Mouse (Mus musculus): ENCODE measurements at regions not wholly inside any gene's neighbourhood (a gene's known extent, or its start where the extent isn't known, plus 50 kb on each side); places are given as distances from the start of the nearest gene placed in this dataset.
"Not testable (repeated sequence)": the region's sequence is repeated elsewhere in the genome, so short reads cannot be mapped to it uniquely, and the experiment has no call there.

DNA sequence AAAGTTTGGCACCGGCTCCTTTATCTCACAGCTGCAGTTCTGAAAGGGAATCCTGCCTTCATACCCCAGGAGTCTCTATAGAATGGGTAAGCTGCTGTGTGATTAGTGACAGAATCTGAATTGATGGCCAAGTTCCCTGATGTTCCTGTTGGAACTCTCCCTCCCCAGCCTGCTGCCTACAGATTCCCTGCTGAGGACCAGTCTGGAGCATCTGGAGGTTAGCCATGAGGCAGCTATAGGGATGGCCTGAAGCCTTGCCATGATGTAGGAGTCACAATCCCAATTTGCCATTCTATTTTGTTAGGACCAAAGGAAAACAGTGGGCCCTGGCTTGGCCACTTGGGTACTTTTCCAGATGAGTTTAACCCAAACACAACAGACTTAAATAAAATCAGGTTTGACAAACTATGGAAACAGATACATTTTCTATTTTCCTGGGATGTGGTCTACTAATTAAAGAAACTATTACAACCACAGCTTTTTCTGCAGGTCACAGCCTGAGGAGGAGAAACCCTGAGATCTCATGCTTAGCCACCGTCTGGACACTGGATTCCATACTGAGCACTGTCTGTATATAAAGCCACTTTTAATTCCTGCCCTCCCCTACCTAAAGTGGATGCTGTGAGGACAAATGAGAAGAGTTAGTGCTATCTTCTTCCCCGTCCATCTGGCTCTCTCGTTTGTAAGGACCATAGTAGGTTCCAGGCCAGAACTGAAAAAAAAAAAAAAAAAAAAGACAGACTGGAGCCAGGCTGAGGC lies 349.5 kb upstream of the Tbl1xr1 start:
- no peak overlapping the region for H3K27ac ChIP-seq
- 55% methylated on average over 4 of the region's 4 CpGs for WGBS
- no peak overlapping the region for H3K4me3 ChIP-seq
- no peak overlapping the region for H3K4me2 ChIP-seq
- no peaks in the 10 kb centered on the region for H3K27me3 ChIP-seq
- ATAC-seq (ENCODE audit: low FRiP score), result peak; percentile 46; the same call in 1 of the 2 replicates
- no peaks in the 10 kb centered on the region for H3K36me3 ChIP-seq
- no peak overlapping the region for H3K9ac ChIP-seq
- peaks cover 4% of the 10 kb centered on the region for H3K4me1 ChIP-seq (replicated peaks)
- no peaks in the 10 kb centered on the region for H3K9me3 ChIP-seq

DNA sequence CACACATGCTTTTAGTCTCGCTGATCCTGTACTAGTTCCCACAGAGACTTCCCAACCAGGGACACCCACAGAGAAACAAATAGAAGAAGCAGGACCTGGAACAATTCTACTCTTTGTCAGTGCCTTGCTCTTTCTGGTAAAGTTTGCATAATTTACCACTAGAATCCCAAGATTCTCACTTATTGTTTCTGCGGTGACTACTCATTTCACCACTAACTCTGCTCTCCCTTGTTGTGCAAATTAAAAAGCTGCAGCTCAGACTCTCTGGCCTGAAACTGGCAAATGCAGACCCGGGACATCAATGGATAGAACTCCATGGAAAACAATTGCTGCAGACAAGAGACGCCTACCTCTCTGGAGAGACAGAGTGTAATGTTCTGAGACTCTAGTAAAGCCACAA lies 348.4 kb upstream of the Tbl1xr1 start:
- ATAC-seq (ENCODE audit: low FRiP score), result no peak
- H3K9me3 ChIP-seq, result no peaks in the 10 kb centered on the region

GRCm38 (mm10) chr3:21729328-21729727 lies 347.1 kb upstream of the Tbl1xr1 start:
- Histone ChIP-seq H3K4me3 (no peak overlapping the region), H3K36me3 (no peaks in the 10 kb centered on the region), H3K27ac (no peak overlapping the region), H3K27me3 (no peaks in the 10 kb centered on the region), H3K4me1 (replicated peaks) (peaks cover 4% of the 10 kb centered on the region), H3K9me3 (no peaks in the 10 kb centered on the region), H3K4me2 (no peak overlapping the region), H3K9ac (no peak overlapping the region)
- ATAC-seq (ENCODE audit: low FRiP score), result 0 out of 2 replicates have a peak, but pooled peaks have one; percentile 52
- WGBS, result 100% methylated on average over 1 of the region's 1 CpGs

More for the DNA sequence above, 348.4 kb upstream of the Tbl1xr1 start:
- WGBS, result 15% methylated on average over 4 of the region's 4 CpGs
- no peaks in the 10 kb centered on the region for H3K36me3 ChIP-seq
- H3K4me1 ChIP-seq (replicated peaks), result peaks cover 4% of the 10 kb centered on the region
- H3K4me2 ChIP-seq, result no peak overlapping the region
- H3K4me3 ChIP-seq, result no peak overlapping the region
- H3K27me3 ChIP-seq, result no peaks in the 10 kb centered on the region
- H3K9ac ChIP-seq, result no peak overlapping the region
- no peak overlapping the region for H3K27ac ChIP-seq

DNA sequence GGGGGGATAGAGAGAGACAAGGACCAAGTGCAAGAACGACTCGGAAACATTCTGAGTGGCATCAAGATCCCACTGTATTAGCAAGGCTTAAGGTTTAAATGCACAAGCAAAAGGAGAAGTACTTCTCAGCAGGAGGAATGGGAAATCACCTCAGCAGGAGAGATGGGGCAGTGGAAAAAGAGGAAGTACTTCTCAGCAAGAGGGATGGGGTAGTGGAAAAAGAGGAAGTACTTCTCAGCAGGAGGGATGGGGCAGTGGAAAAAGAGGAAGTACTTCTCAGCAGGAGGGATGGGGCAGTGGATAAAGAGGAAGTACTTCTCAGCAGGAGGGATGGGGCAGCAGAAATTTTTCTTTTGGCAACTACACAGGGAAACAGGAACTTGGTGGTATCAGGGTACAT lies 340.8 kb upstream of the Tbl1xr1 start:
- not testable (repeated sequence) for H3K27me3 ChIP-seq; H3K4me3 ChIP-seq; H3K4me1 ChIP-seq (replicated peaks); H3K27ac ChIP-seq; H3K9ac ChIP-seq; ATAC-seq (ENCODE audit: low FRiP score); H3K36me3 ChIP-seq; H3K9me3 ChIP-seq; H3K4me2 ChIP-seq
- 97% methylated on average over 2 of the region's 2 CpGs for WGBS

DNA sequence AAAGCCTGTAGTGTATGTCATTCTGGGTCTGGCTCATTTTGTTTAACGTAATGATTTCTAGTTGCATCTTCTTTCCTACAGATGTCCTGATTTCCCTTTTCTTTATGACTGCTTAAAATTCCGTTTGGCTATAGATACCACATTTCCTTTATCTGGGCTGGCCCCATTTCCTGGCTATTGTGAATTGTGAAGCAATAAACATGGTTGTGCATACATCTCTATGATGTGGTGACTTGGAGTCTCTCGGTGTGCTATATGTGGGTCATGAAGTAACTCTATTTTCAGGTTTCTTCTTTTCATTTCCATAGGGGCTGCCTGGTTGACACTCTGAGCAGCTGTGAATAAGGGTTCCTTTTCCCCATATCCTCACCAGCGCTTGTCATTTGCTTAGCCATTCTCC lies 336.7 kb upstream of the Tbl1xr1 start:
- Histone ChIP-seq H3K27me3 (no peaks in the 10 kb centered on the region), H3K9me3 (no peaks in the 10 kb centered on the region), H3K9ac (no peak overlapping the region), H3K4me3 (no peak overlapping the region), H3K4me1 (replicated peaks) (no peaks in the 10 kb centered on the region), H3K27ac (no peak overlapping the region), H3K36me3 (no peaks in the 10 kb centered on the region), H3K4me2 (no peak overlapping the region)
- ATAC-seq (ENCODE audit: low FRiP score), result no peak
- 85% methylated on average over 4 of the region's 4 CpGs for WGBS

DNA sequence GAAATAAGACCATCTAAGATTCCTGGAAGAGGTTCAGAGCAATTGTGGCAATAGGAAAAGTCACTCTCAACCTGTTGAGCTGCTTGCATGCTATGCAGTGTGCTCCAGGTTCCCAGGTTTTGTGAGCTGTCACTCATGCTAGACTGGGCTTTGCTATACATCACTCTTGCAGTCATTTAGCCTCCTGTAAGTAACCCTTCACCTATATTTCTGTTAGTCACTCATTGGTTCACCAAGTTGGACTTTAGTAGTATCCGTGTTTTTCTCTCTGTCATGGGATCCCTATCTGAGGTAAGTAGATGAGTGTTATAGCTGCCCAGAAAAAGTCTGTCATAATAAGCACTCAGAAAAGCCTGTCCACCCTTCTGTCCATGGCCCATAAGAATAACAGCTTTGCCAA lies 332.3 kb upstream of the Tbl1xr1 start:
- Histone ChIP-seq H3K9ac (no peak overlapping the region), H3K36me3 (no peaks in the 10 kb centered on the region), H3K9me3 (no peaks in the 10 kb centered on the region), H3K4me3 (no peak overlapping the region), H3K4me1 (replicated peaks) (no peaks in the 10 kb centered on the region), H3K27ac (no peak overlapping the region), H3K4me2 (no peak overlapping the region), H3K27me3 (no peaks in the 10 kb centered on the region)
- no peak for ATAC-seq (ENCODE audit: low FRiP score)
- whole genome bisulfite sequencing, result 97% methylated on average over 1 of the region's 1 CpGs

DNA sequence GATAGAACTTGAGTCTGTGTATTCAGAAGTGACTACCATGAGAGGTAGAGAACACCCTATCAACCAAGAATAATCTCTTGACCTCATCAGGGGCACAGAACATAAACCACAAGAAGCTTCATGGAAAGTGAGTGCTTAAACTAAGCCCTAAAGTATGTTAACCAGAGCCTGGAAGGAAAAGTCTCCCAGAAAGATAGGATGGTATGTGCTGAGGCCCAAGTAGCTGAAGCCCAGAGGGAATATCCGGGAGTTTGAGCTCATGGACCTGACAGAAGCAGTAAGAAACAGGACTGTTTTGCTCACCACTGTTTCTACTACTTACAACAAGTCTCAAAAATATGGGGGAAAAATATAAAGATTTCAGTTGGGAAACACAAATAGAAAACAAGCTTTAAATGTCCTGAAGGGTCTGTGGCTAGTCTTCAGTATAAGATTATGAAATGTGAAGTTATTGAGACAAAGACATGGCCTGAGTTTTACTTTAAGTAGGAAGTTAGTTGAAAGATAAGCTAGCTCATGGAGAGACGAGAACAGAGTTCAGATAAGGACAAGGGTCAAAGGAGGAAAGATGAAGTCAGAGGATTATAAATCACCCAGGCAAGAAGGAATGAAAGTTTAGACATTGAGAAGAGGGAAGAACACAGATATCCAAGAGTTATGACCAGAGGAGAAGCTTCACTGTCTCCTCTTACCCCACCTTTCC lies 315.8 kb upstream of the Tbl1xr1 start:
- WGBS, result 76% methylated on average over 2 of the region's 2 CpGs
- Histone ChIP-seq H3K9ac (no peak overlapping the region), H3K36me3 (no peaks in the 10 kb centered on the region), H3K27ac (no peak overlapping the region), H3K27me3 (no peaks in the 10 kb centered on the region), H3K4me2 (no peak overlapping the region), H3K4me1 (replicated peaks) (no peaks in the 10 kb centered on the region), H3K9me3 (no peaks in the 10 kb centered on the region), H3K4me3 (no peak overlapping the region)
- no peak for ATAC-seq (ENCODE audit: low FRiP score)

DNA sequence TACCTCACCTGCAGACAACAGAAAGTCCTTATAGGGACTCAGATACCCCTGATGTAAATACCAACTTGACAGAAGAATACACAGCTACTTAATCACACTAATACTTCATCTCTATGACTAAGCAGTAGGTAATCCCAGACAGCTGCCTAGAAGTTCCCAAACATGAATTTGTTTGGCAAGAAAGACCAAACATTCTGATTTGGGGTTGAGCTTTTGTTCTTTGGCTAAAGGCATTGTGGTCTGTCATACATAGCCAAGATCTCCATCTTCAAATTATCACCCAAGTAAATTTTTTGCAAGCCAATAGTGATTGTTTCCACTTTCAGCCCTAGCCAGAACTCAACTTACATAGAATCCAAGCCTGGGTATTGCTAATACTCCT lies 315.2 kb upstream of the Tbl1xr1 start:
- Histone ChIP-seq H3K4me3 (no peak overlapping the region), H3K4me2 (no peak overlapping the region), H3K4me1 (replicated peaks) (no peaks in the 10 kb centered on the region), H3K9me3 (no peaks in the 10 kb centered on the region), H3K36me3 (no peaks in the 10 kb centered on the region), H3K27ac (no peak overlapping the region), H3K27me3 (no peaks in the 10 kb centered on the region), H3K9ac (no peak overlapping the region)
- no peak for ATAC-seq (ENCODE audit: low FRiP score)

DNA sequence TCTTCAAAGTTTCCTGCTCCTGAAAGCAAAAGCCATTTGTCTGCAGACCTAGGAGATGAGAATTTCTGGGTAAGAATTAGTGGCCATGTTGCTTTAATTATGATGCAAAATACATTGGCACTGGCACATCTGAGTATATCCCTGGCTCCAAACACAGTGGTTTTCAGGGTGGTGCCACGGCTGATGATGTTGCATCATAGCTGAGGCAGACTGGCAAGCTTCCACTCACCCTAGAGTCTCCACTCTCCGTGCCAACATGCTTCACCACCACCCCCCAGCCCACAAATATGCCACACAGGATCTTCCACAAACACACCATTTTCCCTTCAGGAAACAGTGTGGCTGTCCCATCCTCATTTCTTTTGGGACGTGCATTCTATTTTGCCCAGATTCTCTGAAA lies 314.5 kb upstream of the Tbl1xr1 start:
- Histone ChIP-seq H3K4me2 (no peak overlapping the region), H3K4me3 (no peak overlapping the region), H3K36me3 (no peaks in the 10 kb centered on the region), H3K27ac (no peak overlapping the region), H3K9me3 (no peaks in the 10 kb centered on the region), H3K9ac (no peak overlapping the region), H3K27me3 (no peaks in the 10 kb centered on the region), H3K4me1 (replicated peaks) (no peaks in the 10 kb centered on the region)
- ATAC-seq (ENCODE audit: low FRiP score), result no peak
- WGBS, result 89% methylated on average over 3 of the region's 3 CpGs

DNA sequence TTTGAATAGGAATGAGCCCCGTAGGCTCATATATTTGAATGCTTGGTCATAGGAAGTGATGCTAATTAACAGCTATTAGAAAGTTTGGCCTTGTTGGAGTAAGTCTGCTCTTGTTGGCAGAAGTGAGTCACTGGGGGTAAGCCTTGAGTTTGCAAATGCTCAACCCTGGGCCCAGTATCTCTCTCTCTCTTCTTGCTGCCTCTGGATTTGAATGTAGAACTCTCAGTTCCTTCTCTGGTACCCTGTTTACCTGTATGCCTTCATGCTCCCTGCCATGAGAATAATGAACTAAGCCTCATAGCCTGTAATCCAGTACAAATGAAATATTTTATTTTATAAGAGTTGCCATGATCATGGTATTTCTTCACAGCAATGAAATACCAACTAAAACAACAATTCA lies 308.4 kb upstream of the Tbl1xr1 start:
- no peak for ATAC-seq (ENCODE audit: low FRiP score)

GRCm38 (mm10) chr3:21769920-21770547 lies 306.4 kb upstream of the Tbl1xr1 start:
- H3K4me2 ChIP-seq, result no peak overlapping the region
- WGBS, result 61% methylated on average over 9 of the region's 9 CpGs
- 0 out of 2 replicates have a peak, but pooled peaks cover 3% of the 10 kb centered on the region for H3K4me1 ChIP-seq (replicated peaks)
- no peaks in the 10 kb centered on the region for H3K36me3 ChIP-seq
- no peaks in the 10 kb centered on the region for H3K27me3 ChIP-seq
- H3K9me3 ChIP-seq, result no peaks in the 10 kb centered on the region
- ATAC-seq (ENCODE audit: low FRiP score), result no peak
- H3K27ac ChIP-seq, result no peak overlapping the region
- H3K4me3 ChIP-seq, result no peak overlapping the region
- no peak overlapping the region for H3K9ac ChIP-seq

More for the DNA sequence above, 308.4 kb upstream of the Tbl1xr1 start:
- 97% methylated on average over 1 of the region's 1 CpGs for WGBS
- no peak overlapping the region for H3K9ac ChIP-seq
- H3K4me3 ChIP-seq, result no peak overlapping the region
- no peak overlapping the region for H3K4me2 ChIP-seq
- no peaks in the 10 kb centered on the region for H3K9me3 ChIP-seq
- H3K4me1 ChIP-seq (replicated peaks), result 0 out of 2 replicates have a peak, but pooled peaks cover 3% of the 10 kb centered on the region
- no peaks in the 10 kb centered on the region for H3K36me3 ChIP-seq
- no peaks in the 10 kb centered on the region for H3K27me3 ChIP-seq
- H3K27ac ChIP-seq, result no peak overlapping the region

GRCm38 (mm10) chr3:21771752-21772298 lies 304.6 kb upstream of the Tbl1xr1 start:
- no peaks in the 10 kb centered on the region for H3K27me3 ChIP-seq
- no peak overlapping the region for H3K9ac ChIP-seq
- no peak for ATAC-seq (ENCODE audit: low FRiP score)
- no peak overlapping the region for H3K4me3 ChIP-seq
- 81% methylated on average over 4 of the region's 4 CpGs for WGBS
- H3K9me3 ChIP-seq, result no peaks in the 10 kb centered on the region
- H3K36me3 ChIP-seq, result no peaks in the 10 kb centered on the region
- H3K27ac ChIP-seq, result no peak overlapping the region
- 0 out of 2 replicates have a peak, but pooled peaks cover 3% of the 10 kb centered on the region for H3K4me1 ChIP-seq (replicated peaks)
- no peak overlapping the region for H3K4me2 ChIP-seq
